Comparison of ENCODE assay signal across 25 mouse cellular contexts in genomic region chr1:75230335-75230994, GRCm38 (mm10). TPM values are rescaled to one million over a fixed set of nuclear protein-coding genes. Genes with fewer than 3 reads are reported as not detected.
DNase-seq lines count a peak whose midpoint lies in the region; ATAC-seq and TF ChIP-seq lines count a peak whose summit lies in the region.
"Had no signal": no experiment of that assay in that cellular context is flagged by ENCODE, and none has a peak within 500 bp of the region (broad histone marks: within the 10 kb centered on the region; RNA-seq: fewer than 3 reads in every experiment).

No protein-coding gene starts in this region.

- peaks cover 38 to 61% of the 10 kb centered on the region in 2 experiments for H3K4me1 ChIP-seq in liver, embryonic 14.5 days (replicated peaks; ENCODE audit: control insufficient read depth in 2 of 2, insufficient read depth in 2 of 2, low read length in 1 of 2)
- 0 out of 2 replicates have a peak, but pooled peaks cover 4% of the 10 kb centered on the region for H3K4me1 ChIP-seq in stomach, embryonic 15.5 days
- H3K4me1 ChIP-seq: embryonic facial prominence, embryonic 12.5 days had no signal

- H3K36me3 ChIP-seq in liver, embryonic 14.5 days (replicated peaks; ENCODE audit: control insufficient read depth, insufficient read depth, low read depth) = no peaks in the 10 kb centered on the region
- H3K36me3 ChIP-seq in stomach, embryonic 15.5 days = no peaks in the 10 kb centered on the region
- H3K36me3 ChIP-seq: embryonic facial prominence, embryonic 12.5 days; forebrain, embryonic 10.5 days; hindbrain, embryonic 10.5 days; kidney, embryonic 15.5 days; lung, embryonic 15.5 days had no signal

- TF ChIP-seq EP300 in liver, embryonic 14.5 days (IDR thresholded peaks at IDR 0.05; ENCODE audit: low read depth) = no peak

- no peaks in the 10 kb centered on the region for H3K9me3 ChIP-seq in liver, embryonic 14.5 days (ENCODE audit: control insufficient read depth, low read length)
- no peaks in the 10 kb centered on the region for H3K9me3 ChIP-seq in stomach, embryonic 15.5 days
- H3K9me3 ChIP-seq: embryonic facial prominence, embryonic 12.5 days; forebrain, embryonic 10.5 days; hindbrain, embryonic 10.5 days; kidney, embryonic 15.5 days; lung, embryonic 15.5 days had no signal

- H3K9ac ChIP-seq in liver, embryonic 14.5 days (replicated peaks) = no peak overlapping the region
- no peak overlapping the region for H3K9ac ChIP-seq in stomach, embryonic 15.5 days
- H3K9ac ChIP-seq: embryonic facial prominence, embryonic 12.5 days; kidney, embryonic 15.5 days; lung, embryonic 15.5 days had no signal

- no peaks in the 10 kb centered on the region for H3K27me3 ChIP-seq in liver, embryonic 14.5 days (ENCODE audit: control insufficient read depth, insufficient read depth, low read length)
- no peaks in the 10 kb centered on the region for H3K27me3 ChIP-seq in stomach, embryonic 15.5 days (replicated peaks)
- H3K27me3 ChIP-seq: lung, embryonic 15.5 days had no signal

- no peak overlapping the region for H3K4me3 ChIP-seq in liver, embryonic 14.5 days (ENCODE audit: insufficient read depth in 1 of 2, low read depth in 2 of 2, low read length in 2 of 2)
- H3K4me3 ChIP-seq in stomach, embryonic 15.5 days (replicated peaks) = no peak overlapping the region
- H3K4me3 ChIP-seq: embryonic facial prominence, embryonic 12.5 days; forebrain, embryonic 10.5 days; heart, adult 2 months; hindbrain, embryonic 10.5 days; kidney, embryonic 15.5 days; lung, embryonic 15.5 days had no signal

- no peak for TF ChIP-seq CTCF in liver, embryonic 14.5 days (IDR thresholded peaks at IDR 0.05; ENCODE audit: low read depth)

- peak; percentile 10; the same call in 1 of the 2 replicates for ATAC-seq in common myeloid progenitor, adult 5-6 weeks (replicated peaks; ENCODE audit: low read depth, poor library complexity, severe bottlenecking)
- ATAC-seq in liver, embryonic 14.5 days (ENCODE audit: insufficient read depth) = peak; percentile 39; the same call in 1 of the 2 replicates
- ATAC-seq in stomach, embryonic 15.5 days (ENCODE audit: insufficient read depth, low FRiP score, low read depth) = no peak; the same call in 1 of the 2 replicates
- no peak for ATAC-seq in inflammation-experienced regulatory T-cells, adult 6 months

- WGBS in liver, embryonic 14.5 days (ENCODE audit: insufficient replicate concordance) = 54% methylated on average over 7 of the region's 7 CpGs
- WGBS in stomach, embryonic 15.5 days = 64% methylated on average over 7 of the region's 7 CpGs

- H3K27ac ChIP-seq in liver, embryonic 14.5 days = no peak overlapping the region
- H3K27ac ChIP-seq in stomach, embryonic 15.5 days = 0 out of 2 replicates have a peak overlapping the region, but pooled peaks have one; percentile 1
- H3K27ac ChIP-seq: embryonic facial prominence, embryonic 12.5 days; forebrain, embryonic 10.5 days; heart, adult 2 months; hindbrain, embryonic 10.5 days; kidney, embryonic 15.5 days; lung, embryonic 15.5 days had no signal

- peak; percentile 34 to 43 for DNase-seq in spleen, postnatal 10 days (ENCODE audit: low spot score in 2 of 2)
- no peak for DNase-seq in spleen, postnatal 14 days (ENCODE audit: low spot score in 2 of 2)
- no peak for DNase-seq in liver, embryonic 14.5 days (ENCODE audit: low read depth in 3 of 3, low spot score in 3 of 3)
- DNase-seq in kidney, postnatal 36 days = no peak
- no peak for DNase-seq in kidney, adult 11 months
- DNase-seq: adrenal gland, adult 2 months; cerebellum, adult 11-12 months; cerebellum, postnatal 25 days; heart, adult 2 months; midbrain, embryonic 14.5 days; right cerebral cortex, adult 18-20 months; spleen, adult 18-20 months; thymus, postnatal 4 days had no signal

- H3K4me2 ChIP-seq in liver, embryonic 14.5 days (ENCODE audit: low read depth) = peak overlapping the region; percentile 27; the same call in 1 of the 2 replicates
- no peak overlapping the region for H3K4me2 ChIP-seq in stomach, embryonic 15.5 days
- H3K4me2 ChIP-seq: embryonic facial prominence, embryonic 12.5 days; kidney, embryonic 15.5 days; lung, embryonic 15.5 days had no signal

RNA-seq across cellular contexts. Expression of gene A630095N17Rik, which starts 1.4 kb away (rescaled TPM):
- 1.1 TPM in 1 of 2 replicates, not detected in the other for total RNA-seq in common myeloid progenitor, adult 5-6 weeks (2017)
- not detected in 2 replicates for polyA plus RNA-seq in liver, embryonic 14.5 days (2012; rRNA removed)
- 0.22 TPM in 1 of 2 replicates, not detected in the other for polyA plus RNA-seq in liver, embryonic 14.5 days (2014; fragmentation: Nextera tagmentation; extraction: Ambion mirVana)
- not detected in 2 replicates for polyA plus RNA-seq in stomach, embryonic 15.5 days (2015; fragmentation: Nextera tagmentation; extraction: Ambion mirVana)
- polyA plus RNA-seq in inflammation-experienced regulatory T-cells, adult 6 months (2017; shearing (Covaris generic)) = not detected
- total RNA-seq: adrenal gland, adult 2 months; ES-E14; gastrocnemius, adult 8-10 months; heart, adult 2 months had no signal
- polyA plus RNA-seq: adrenal gland, adult 2 months; brain, embryonic 14.5 days; embryonic facial prominence, embryonic 12.5 days; forebrain, embryonic 10.5 days; heart, adult 2 months; hindbrain, embryonic 10.5 days; kidney, embryonic 15.5 days; limb, embryonic 11.5 days; lung, embryonic 15.5 days; midbrain, embryonic 14.5 days had no signal

RNA-seq across cellular contexts. Expression of gene Dnajb2, which starts 5.7 kb away (rescaled TPM):
- 5.9 and 9.5 TPM in 2 replicates for total RNA-seq in common myeloid progenitor, adult 5-6 weeks (2017)
- polyA plus RNA-seq in liver, embryonic 14.5 days (2012; rRNA removed) = 17.6 and 21.1 TPM in 2 replicates
- 11.1 and 12.5 TPM in 2 replicates for polyA plus RNA-seq in liver, embryonic 14.5 days (2014; fragmentation: Nextera tagmentation; extraction: Ambion mirVana)
- polyA plus RNA-seq in stomach, embryonic 15.5 days (2015; fragmentation: Nextera tagmentation; extraction: Ambion mirVana) = 34.9 and 35.9 TPM in 2 replicates
- 1 to 10 TPM; 3.0 to 7.0 (median 5.8) TPM for polyA plus RNA-seq in inflammation-experienced regulatory T-cells, adult 6 months (2017; shearing (Covaris generic))

RNA-seq across cellular contexts. Expression of gene Tuba4a, which starts 10.8 kb away (rescaled TPM):
- 156 and 186 TPM in 2 replicates for total RNA-seq in common myeloid progenitor, adult 5-6 weeks (2017)
- polyA plus RNA-seq in liver, embryonic 14.5 days (2012; rRNA removed) = 155 and 168 TPM in 2 replicates
- 346 and 362 TPM in 2 replicates for polyA plus RNA-seq in liver, embryonic 14.5 days (2014; fragmentation: Nextera tagmentation; extraction: Ambion mirVana)
- 142 and 145 TPM in 2 replicates for polyA plus RNA-seq in stomach, embryonic 15.5 days (2015; fragmentation: Nextera tagmentation; extraction: Ambion mirVana)
- polyA plus RNA-seq in inflammation-experienced regulatory T-cells, adult 6 months (2017; shearing (Covaris generic)) = 100 to 1,000 TPM; 116 to 151 (median 123) TPM

RNA-seq across cellular contexts. Expression of gene Stk16, which starts 19.8 kb away (rescaled TPM):
- 60.9 and 92.2 TPM in 2 replicates for total RNA-seq in common myeloid progenitor, adult 5-6 weeks (2017)
- 76.3 and 93.3 TPM in 2 replicates for polyA plus RNA-seq in liver, embryonic 14.5 days (2012; rRNA removed)
- 61.8 and 66.1 TPM in 2 replicates for polyA plus RNA-seq in liver, embryonic 14.5 days (2014; fragmentation: Nextera tagmentation; extraction: Ambion mirVana)
- polyA plus RNA-seq in stomach, embryonic 15.5 days (2015; fragmentation: Nextera tagmentation; extraction: Ambion mirVana) = 120 and 132 TPM in 2 replicates
- 10 to 100 TPM; 46.3 to 62.7 (median 51.6) TPM for polyA plus RNA-seq in inflammation-experienced regulatory T-cells, adult 6 months (2017; shearing (Covaris generic))

RNA-seq across cellular contexts. Expression of gene Glb1l, which starts 19.9 kb away (rescaled TPM):
- 7.5 and 13.1 TPM in 2 replicates for total RNA-seq in common myeloid progenitor, adult 5-6 weeks (2017)
- polyA plus RNA-seq in liver, embryonic 14.5 days (2012; rRNA removed) = 4.0 and 4.9 TPM in 2 replicates
- polyA plus RNA-seq in liver, embryonic 14.5 days (2014; fragmentation: Nextera tagmentation; extraction: Ambion mirVana) = 3.2 and 4.3 TPM in 2 replicates
- polyA plus RNA-seq in stomach, embryonic 15.5 days (2015; fragmentation: Nextera tagmentation; extraction: Ambion mirVana) = 15.5 and 17.1 TPM in 2 replicates
- polyA plus RNA-seq in inflammation-experienced regulatory T-cells, adult 6 months (2017; shearing (Covaris generic)) = 10 to 100 TPM in 2 of 3 experiments, 1 to 10 TPM in 1; 8.4 to 14.1 (median 13.5) TPM

Comparison
In these comparisons a context has a peak if more than half of its experiments do, and no peak if none do; other contexts are left out.
1. DNase-seq: peak in spleen, postnatal 10 days (2 of 2); none in spleen, postnatal 14 days (0 of 2), liver, embryonic 14.5 days (0 of 3), kidney, postnatal 36 days (0 of 2) and kidney, adult 11 months (single experiment).
2. ATAC-seq: peak in common myeloid progenitor, adult 5-6 weeks (single experiment) and liver, embryonic 14.5 days (single experiment); none in stomach, embryonic 15.5 days (single experiment) and inflammation-experienced regulatory T-cells, adult 6 months (single experiment).